Mouse (Mus musculus) cerebellum, adult 2 months (tissue): ENCODE data around the gene Gapvd1. TPM values are rescaled to one million over a fixed set of nuclear protein-coding genes. Genes with fewer than 3 reads are reported as not detected.

Source experiments
- DNase-seq, 2 experiments: peaks; one replicate each; pipeline ENCODE4 v3.0.0; 2021
- H3K27ac ChIP-seq: fragments of 200-500 bp; 2 replicates; pipeline ENCODE4 v1.5.1; 2012; ENCODE audit warnings: low read length, control low read depth, inconsistent platforms; ENCODE audit not compliant: insufficient read depth
- H3K27me3 ChIP-seq: fragments of 200-500 bp; 2 replicates; pipeline ENCODE4 v1.6.1; 2012; ENCODE audit warnings: inconsistent platforms, mild to moderate bottlenecking, low read length, moderate library complexity; ENCODE audit not compliant: control insufficient read depth, insufficient read depth
- H3K4me1 ChIP-seq: fragments of 200-500 bp; 2 replicates; pipeline ENCODE4 v1.6.1; 2011; ENCODE audit warnings: low read length; ENCODE audit not compliant: control insufficient read depth, insufficient read depth
- H3K4me3 ChIP-seq: fragments of 200-500 bp; replicated peaks from 2 replicates; pipeline ENCODE3; 2011; ENCODE audit warnings: mild to moderate bottlenecking, low read depth, low read length, control low read depth; ENCODE audit not compliant: insufficient read depth
- CTCF ChIP-seq: fragments of 200-500 bp; IDR thresholded peaks from 2 replicates; pipeline ENCODE4 v1.5.1; 2011; ENCODE audit warnings: low read depth, mild to moderate bottlenecking, control low read depth, low read length, moderate library complexity, borderline replicate concordance; ENCODE audit not compliant: insufficient read depth
- POLR2A ChIP-seq: fragments of 200-500 bp; IDR thresholded peaks from 2 replicates; pipeline ENCODE4 v1.6.1; 2011; ENCODE audit warnings: low read length, control low read depth, borderline replicate concordance; ENCODE audit not compliant: insufficient read depth
- WGBS: fragments of 180-500 bp; shearing (Covaris S2); methylation state at CpG from one replicate; pipeline ENCODE4 v1.1.7; 2018; 5-methylcytosine and 5-hydroxymethylcytosine counted together
- polyA plus RNA-seq: library from polyadenylated mRNA; depleted of rRNA; stranded (reverse); fragments of >200 nt; gene quantifications from 2 replicates; pipeline ENCODE4 v1.2.3, GENCODE M21; 2012

The Gapvd1 gene
- polyA plus RNA-seq, 1 experiment = 49.4 TPM

DNA sequence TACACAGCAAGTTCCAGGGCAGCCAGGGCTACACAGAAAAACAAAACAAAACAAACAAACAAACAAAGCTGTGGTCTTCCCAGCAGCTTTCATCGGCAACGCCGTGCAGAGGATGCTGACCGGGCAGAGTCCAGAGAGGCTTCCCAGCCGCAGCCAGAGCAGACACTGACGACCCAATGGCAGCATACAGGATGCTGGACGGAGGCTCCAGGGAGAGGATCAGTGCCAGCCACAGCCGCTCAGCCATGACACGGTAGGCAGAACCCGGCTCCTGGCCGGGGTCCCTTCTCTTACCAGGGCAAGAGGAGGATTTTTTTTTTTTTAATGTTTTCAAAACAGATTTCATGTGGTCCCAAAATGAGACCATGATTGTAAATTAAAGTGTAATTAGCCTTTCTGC is 107.6 kb downstream of the Gapvd1 start:
- TF ChIP-seq CTCF = no peak
- TF ChIP-seq POLR2A = no peak
- 11% methylated on average over 11 of the region's 11 CpGs for WGBS
- no peak overlapping the region for H3K4me3 ChIP-seq
- no peaks in the 10 kb centered on the region for H3K4me1 ChIP-seq
- DNase-seq = no peak
- H3K27me3 ChIP-seq = no peaks in the 10 kb centered on the region
- no peak overlapping the region for H3K27ac ChIP-seq

GRCm38 (mm10) chr2:34646541-34646865 is 108.5 kb downstream of the Gapvd1 start:
- DNase-seq = no peak
- TF ChIP-seq POLR2A (no peak), CTCF (no peak)
- whole genome bisulfite sequencing = 35% methylated on average over 5 of the region's 5 CpGs
- H3K4me3 ChIP-seq = no peak overlapping the region
- H3K27ac ChIP-seq = no peak overlapping the region
- no peaks in the 10 kb centered on the region for H3K27me3 ChIP-seq
- no peaks in the 10 kb centered on the region for H3K4me1 ChIP-seq

DNA sequence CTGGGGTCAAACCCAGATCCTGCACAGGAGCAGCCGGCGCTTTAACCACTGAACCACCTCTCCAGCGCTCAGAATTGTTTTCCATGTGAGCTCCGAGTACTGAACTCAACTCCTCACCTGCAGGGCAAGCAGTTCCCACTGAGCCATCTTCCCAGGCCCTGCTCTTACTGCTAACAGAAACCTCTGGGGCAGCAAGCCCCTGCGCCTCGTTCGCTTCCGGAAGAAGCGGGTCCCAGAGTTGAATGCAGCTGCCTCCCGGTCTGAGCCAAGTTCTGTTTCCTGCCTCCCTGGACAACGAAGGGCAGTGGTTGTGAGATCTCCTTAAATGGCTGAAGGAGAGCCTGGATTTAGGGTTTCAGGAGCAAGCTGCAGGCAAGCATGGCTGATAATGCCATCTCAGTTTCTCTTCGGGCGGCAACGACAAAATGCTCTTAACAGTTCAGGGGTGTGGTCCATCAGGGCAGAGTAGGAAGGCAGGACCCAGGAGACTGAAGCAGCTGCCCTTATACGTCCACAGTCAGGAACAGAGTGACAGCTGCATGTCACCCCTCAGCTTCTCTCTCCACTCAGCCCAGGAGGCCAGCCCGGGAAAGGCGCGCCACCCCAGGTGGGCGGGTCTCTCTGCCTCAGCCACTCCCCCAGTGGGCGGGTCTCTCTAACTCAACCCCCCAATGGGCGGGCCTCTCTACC is 109.0 kb downstream of the Gapvd1 start:
- WGBS = 15% methylated on average over 21 of the region's 21 CpGs
- H3K4me1 ChIP-seq = no peaks in the 10 kb centered on the region
- TF ChIP-seq CTCF (no peak), POLR2A (no peak)
- H3K27ac ChIP-seq = no peak overlapping the region
- H3K4me3 ChIP-seq = peak overlapping the region; percentile 44
- H3K27me3 ChIP-seq = no peaks in the 10 kb centered on the region
- DNase-seq = peak in 1 of 2 experiments; percentile 20

DNA sequence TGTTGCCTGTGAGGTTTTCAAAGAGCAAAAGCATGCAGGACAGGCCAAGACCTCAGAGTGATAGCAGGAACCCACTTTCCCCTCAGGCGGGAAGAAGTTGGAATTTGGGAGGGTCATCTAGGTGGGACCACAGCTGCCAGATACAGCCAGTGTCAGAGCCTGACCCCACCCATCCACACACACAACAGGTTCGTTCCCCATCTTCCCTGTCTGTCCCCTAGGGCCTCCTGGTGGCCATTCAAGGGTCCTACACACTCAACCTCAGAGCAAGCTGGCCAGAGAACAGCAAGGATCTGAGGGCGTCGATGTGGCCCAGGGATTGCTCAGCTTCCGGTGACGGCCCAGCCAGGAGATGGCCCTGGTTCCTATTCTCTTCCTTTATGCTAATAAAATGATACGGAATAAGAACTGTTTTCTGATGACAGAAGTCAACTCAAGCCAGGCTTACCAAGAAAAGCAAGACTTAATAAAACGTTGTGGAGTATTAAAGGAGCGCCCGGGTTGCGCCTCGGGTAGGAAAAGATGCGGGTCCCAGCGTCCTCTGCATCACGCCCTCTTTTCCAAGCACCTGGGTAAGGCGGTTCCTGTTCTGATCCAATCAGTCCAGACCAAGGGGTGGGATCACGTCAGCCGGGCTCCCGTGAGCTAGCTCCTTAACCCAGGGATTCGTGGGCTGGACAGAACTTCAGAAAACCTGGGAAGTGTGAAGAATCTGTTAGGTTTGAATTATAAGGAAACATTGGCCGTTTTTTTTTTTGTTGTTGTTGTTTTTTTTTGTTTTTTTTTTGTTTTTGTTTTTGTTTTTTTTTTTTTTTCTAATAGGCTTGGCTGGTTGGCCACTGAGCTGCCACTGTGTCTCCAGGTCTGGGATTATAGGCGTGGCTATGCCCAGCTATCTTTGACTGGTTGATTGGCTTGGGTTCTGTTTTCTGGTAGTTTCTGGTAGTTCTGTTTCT is 110.2 kb downstream of the Gapvd1 start:
- no peak for DNase-seq
- WGBS = 66% methylated on average over 22 of the region's 22 CpGs
- TF ChIP-seq CTCF = peak; percentile 37; the same call in 1 of the 2 replicates
- no peak for TF ChIP-seq POLR2A
- no peak overlapping the region for H3K4me3 ChIP-seq
- no peak overlapping the region for H3K27ac ChIP-seq
- no peaks in the 10 kb centered on the region for H3K27me3 ChIP-seq
- H3K4me1 ChIP-seq = no peaks in the 10 kb centered on the region

- TF ChIP-seq CTCF = peak; percentile 34; the same call in 1 of the 2 replicates
- TF ChIP-seq POLR2A = no peak
- no peak for DNase-seq
- Histone ChIP-seq H3K27me3 (no peaks in the 10 kb centered on the region), H3K4me3 (no peak overlapping the region), H3K4me1 (no peaks in the 10 kb centered on the region), H3K27ac (no peak overlapping the region)
- WGBS = 31% methylated on average over 2 of the region's 2 CpGs
Observed at GRCm38 (mm10) chr2:34642351-34642750, 112.7 kb downstream of the Gapvd1 start.

DNA sequence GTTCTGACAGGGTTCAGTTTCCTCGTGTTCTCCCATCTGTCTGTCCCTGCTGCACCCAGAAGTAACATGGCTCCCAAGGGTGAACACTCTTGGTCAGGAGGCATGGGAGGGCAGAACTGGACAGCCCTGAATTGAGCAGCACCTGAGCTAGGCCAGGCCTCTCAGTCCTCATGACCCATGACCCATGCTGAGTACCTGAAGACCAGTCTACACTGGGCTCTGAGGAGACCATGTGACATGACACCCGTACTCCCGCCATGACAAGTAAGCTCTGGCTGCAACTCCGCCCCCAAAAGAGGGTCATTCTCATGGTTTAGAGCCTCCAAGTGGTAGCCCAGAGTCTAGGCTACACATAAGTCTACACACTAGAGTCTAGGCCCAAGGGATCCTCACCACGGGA is 115.3 kb downstream of the Gapvd1 start:
- no peak for TF ChIP-seq CTCF
- TF ChIP-seq POLR2A = no peak
- no peak overlapping the region for H3K27ac ChIP-seq
- 49% methylated on average over 5 of the region's 5 CpGs for WGBS

DNA sequence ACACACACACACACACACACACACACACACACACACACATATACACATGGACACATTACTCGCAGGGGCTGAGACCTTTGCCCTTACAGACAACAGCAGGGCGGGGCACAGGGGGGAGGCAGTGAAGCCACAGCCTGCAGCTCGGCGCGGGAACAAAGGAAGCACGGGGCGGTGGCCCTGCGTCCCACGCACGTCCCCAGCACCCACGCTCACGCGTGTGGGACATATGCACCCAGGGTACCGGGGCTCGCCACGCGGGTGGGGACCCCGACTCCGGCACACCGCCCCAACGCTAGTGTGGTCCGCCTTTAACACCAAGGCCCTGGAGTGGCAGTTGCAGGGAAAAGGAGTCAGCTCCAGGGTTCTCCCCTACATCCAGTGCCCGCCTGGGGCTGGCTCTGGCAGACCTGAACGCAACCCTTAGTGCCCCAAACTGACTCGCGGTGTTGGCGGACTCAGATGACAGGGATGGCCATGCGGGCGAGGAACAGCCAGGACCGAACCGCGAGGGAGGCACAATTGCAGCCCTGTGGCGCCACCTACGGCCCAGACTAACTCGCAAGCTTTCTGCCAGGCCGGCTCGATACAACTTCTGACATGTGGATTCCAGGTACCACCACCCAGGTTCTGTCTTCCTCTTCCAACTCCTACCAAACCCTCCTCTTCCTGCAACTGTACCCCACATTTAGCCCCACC is 115.9 kb downstream of the Gapvd1 start:
- Histone ChIP-seq H3K4me3 (peak overlapping the region; percentile 28), H3K27me3 (no peaks in the 10 kb centered on the region), H3K4me1 (no peaks in the 10 kb centered on the region), H3K27ac (no peak overlapping the region)
- TF ChIP-seq POLR2A (no peak), CTCF (peak; percentile 97)
- peak; percentile 79 to 87 for DNase-seq
- WGBS = 11% methylated on average over 37 of the region's 37 CpGs

More for the DNA sequence above, 115.3 kb downstream of the Gapvd1 start:
- no peaks in the 10 kb centered on the region for H3K27me3 ChIP-seq
- no peak overlapping the region for H3K4me3 ChIP-seq
- DNase-seq = no peak
- H3K4me1 ChIP-seq = no peaks in the 10 kb centered on the region
